Mouse (Mus musculus) frontal cortex, postnatal 14 days (tissue): ENCODE measurements around the gene Snx21.

Experiments used
- DNase-seq, 2 experiments: peaks; one replicate each; pipeline ENCODE4 v3.0.0; 2022; ENCODE audit warnings: low spot score in 2 of 2

Gene Snx21

GRCm38 (mm10) chr2:164770279-164770678, 15.3 kb upstream of the Snx21 start:
- DNase-seq = no peak

GRCm38 (mm10) chr2:164771123-164771522, 14.5 kb upstream of the Snx21 start:
- no peak for DNase-seq

- DNase-seq = no peak
Observed at GRCm38 (mm10) chr2:164773229-164773988, 12.2 kb upstream of the Snx21 start.

- DNase-seq = no peak
Observed at GRCm38 (mm10) chr2:164773989-164774364, 11.6 kb upstream of the Snx21 start.

- no peak for DNase-seq
Observed at GRCm38 (mm10) chr2:164776130-164776529, 9.5 kb upstream of the Snx21 start.

- no peak for DNase-seq
Observed at GRCm38 (mm10) chr2:164776801-164777200, 8.8 kb upstream of the Snx21 start.

GRCm38 (mm10) chr2:164777246-164778014, 8.2 kb upstream of the Snx21 start:
- DNase-seq = no peak

GRCm38 (mm10) chr2:164778015-164778287, 7.7 kb upstream of the Snx21 start:
- DNase-seq = no peak

GRCm38 (mm10) chr2:164778809-164779208, 6.8 kb upstream of the Snx21 start:
- no peak for DNase-seq

- no peak for DNase-seq
Observed at GRCm38 (mm10) chr2:164779481-164780086, 6.0 kb upstream of the Snx21 start, which contains the start of gene Tnnc2. TSS of gene Tnnc2 (minus strand) at chr2:164779967.

GRCm38 (mm10) chr2:164781876-164782275, 3.7 kb upstream of the Snx21 start:
- no peak for DNase-seq

- no peak for DNase-seq
Observed at GRCm38 (mm10) chr2:164783926-164784581, 1.6 kb upstream of the Snx21 start.

- DNase-seq = no peak
Observed at GRCm38 (mm10) chr2:164784869-164785420, 678 bp upstream of the Snx21 start.

- no peak for DNase-seq
Observed at GRCm38 (mm10) chr2:164786388-164786885, 814 bp downstream of the Snx21 start.

- no peak for DNase-seq
Observed at GRCm38 (mm10) chr2:164787032-164787431, 1.4 kb downstream of the Snx21 start.

- no peak for DNase-seq
Observed at GRCm38 (mm10) chr2:164787779-164788178, 2.2 kb downstream of the Snx21 start.

GRCm38 (mm10) chr2:164788411-164788810, 2.8 kb downstream of the Snx21 start:
- no peak for DNase-seq

- DNase-seq = no peak
Observed at GRCm38 (mm10) chr2:164790451-164790850, 4.8 kb downstream of the Snx21 start.

- no peak for DNase-seq
Observed at GRCm38 (mm10) chr2:164791841-164792261, 6.2 kb downstream of the Snx21 start.

GRCm38 (mm10) chr2:164792400-164793190, 7.0 kb downstream of the Snx21 start:
- DNase-seq = no peak

GRCm38 (mm10) chr2:164793236-164793635, 7.6 kb downstream of the Snx21 start:
- DNase-seq = no peak
